Mouse (Mus musculus): ENCODE results near the gene Olfr780.

Olfr780 gene

GRCm38 (mm10) chr10:129317817-129318216 is at the start of gene Olfr780:
Gene Olfr780, plus strand, starts transcription at chr10:129318117.
- in situ Hi-C loops (cut with MboI, MseI) = no loop called here

- in situ Hi-C loops (cut with MboI, MseI) = no loop called here
Measured at GRCm38 (mm10) chr10:129271081-129271535, 46.8 kb upstream of the Olfr780 start, which contains the start of gene Olfr777. Gene Olfr777, minus strand, starts transcription at chr10:129271485.

DNA sequence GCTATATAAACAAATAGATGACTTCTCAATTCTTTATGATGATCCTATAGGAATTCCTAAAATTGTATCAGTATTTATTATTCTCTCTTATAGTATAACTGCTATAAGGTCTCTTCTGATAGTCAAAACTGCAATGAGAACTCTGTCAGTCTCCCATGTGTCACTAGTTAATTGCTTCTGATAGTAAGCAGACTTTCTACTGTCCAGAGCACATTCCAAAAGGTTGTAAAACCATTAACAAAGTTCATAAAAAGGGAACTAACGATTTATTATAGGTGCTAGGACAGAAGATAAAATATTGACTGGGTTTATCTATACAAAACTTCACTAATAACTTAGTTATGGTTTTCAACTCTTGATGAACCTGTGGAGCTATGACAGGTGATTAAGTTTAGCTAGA is 4.9 kb upstream of the Olfr780 start:
- in situ Hi-C loops (cut with MboI, MseI) = loop anchor here (5.0 kb wide), 1 partner anchor 39 kb away; no protein-coding TSS in a partner anchor

DNA sequence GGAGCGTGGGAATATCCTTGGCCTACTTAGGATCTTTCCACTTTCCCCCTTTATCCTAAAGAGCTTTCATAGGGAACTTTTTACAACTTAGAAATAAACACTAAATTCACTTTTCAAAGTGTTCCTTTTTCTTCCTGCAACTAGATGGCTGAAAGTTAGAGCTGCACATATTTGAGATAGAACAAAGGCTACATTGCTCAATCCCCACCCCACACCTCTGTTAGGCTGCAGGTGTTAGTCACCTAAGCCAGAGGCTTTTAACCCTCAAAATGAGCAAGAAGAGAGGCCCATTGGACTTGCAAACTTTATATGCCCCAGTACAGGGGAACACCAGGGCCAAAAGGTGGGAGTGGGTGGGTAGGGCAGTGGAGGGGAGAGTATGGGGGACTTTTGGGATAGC is 4.4 kb upstream of the Olfr780 start:
- in situ Hi-C loops (cut with MboI, MseI) = loop anchor here (5.0 kb wide), 1 partner anchor 39 kb away; no protein-coding TSS in a partner anchor

GRCm38 (mm10) chr10:129328554-129328953 is 10.6 kb downstream of the Olfr780 start, which contains the start of gene Olfr781:
Gene Olfr781, plus strand, starts transcription at chr10:129328854.
- in situ Hi-C loops (cut with MboI, MseI) = no loop called here

DNA sequence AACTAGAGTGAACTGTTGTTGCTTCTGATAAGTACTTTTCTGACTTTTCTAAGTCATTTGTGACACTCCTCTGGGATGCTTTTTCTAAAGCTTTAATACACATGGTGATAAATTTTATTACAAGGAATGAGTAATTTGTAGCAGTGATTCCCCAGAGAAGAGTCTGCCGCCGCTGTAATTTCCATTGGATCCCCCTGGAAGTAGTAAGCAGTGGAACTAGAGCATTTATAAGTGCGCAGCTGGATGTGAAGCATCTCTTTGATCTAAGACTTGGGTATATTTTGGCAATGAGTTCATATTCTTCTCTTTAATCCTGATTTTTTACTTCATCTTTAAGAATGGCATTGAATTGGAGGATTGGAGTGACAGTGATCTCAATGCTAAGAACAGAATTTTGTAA is 30.6 kb downstream of the Olfr780 start, which contains the start of gene Olfr782:
Olfr782 (plus strand) TSS at position 301 of the 400 bp plus-strand sequence.
- in situ Hi-C loops (cut with MboI, MseI) = no loop called here

GRCm38 (mm10) chr10:129352475-129352874 is 34.6 kb downstream of the Olfr780 start:
- in situ Hi-C loops (cut with MboI, MseI) = loop anchor here (5.0 to 10.0 kb wide), 2 partner anchors 40 to 128 kb away; no protein-coding TSS in a partner anchor

DNA sequence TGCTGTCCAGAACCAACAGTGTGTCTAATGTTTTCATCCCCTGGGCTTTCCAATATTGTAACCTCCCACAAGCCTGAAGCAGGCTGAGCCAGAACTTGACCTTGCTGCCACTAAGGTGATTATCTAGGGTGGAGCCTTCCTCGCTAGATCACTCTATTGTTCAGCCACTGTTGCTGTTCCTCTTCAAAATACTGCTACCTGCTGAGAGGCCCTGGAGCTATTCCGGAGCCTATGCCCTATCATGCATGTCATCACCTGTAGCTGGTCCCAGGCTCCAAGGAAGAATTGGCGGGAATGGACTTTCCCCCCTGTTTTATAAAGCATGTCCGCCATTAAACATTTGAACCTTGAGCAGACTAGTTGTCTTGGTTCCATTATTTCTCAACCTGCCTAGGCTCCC is 38.6 kb downstream of the Olfr780 start:
- in situ Hi-C loops (cut with MboI, MseI) = loop anchor here (10.0 kb wide), 1 partner anchor 132 kb away; no protein-coding TSS in a partner anchor

- in situ Hi-C loops (cut with MboI, MseI) = loop anchor here (10.0 kb wide), 1 partner anchor 133 kb away; no protein-coding TSS in a partner anchor
Measured at GRCm38 (mm10) chr10:129357307-129357706, 39.4 kb downstream of the Olfr780 start.

Measured in T-helper 2 cell (primary cell).